Mouse (Mus musculus) heart, postnatal 25 days (tissue): ENCODE measurements around the gene Esrp2. TPM values are rescaled to one million over a fixed set of nuclear protein-coding genes. Genes with fewer than 3 reads are reported as not detected.

Experiments
- DNase-seq: peaks from one replicate; pipeline ENCODE4 v3.0.0; 2022; ENCODE audit warnings: low spot score
- intact Hi-C: fragments of 180-260 bp; cut with DNase I; formaldehyde crosslinking; loops from one replicate; pipeline ENCODE4 v1.15.1; 2025
- total RNA-seq, 2 experiments: library from RNA; stranded (reverse); gene quantifications; 2 replicates each; pipeline ENCODE4 v1.2.3; 2021

Gene Esrp2
- total RNA-seq = under 1 TPM; 0.53 to 0.60 TPM

- intact Hi-C loops = no loop called here
- DNase-seq = no peak
Measured at GRCm38 (mm10) chr8:106136156-106137130, at the start of gene Esrp2. Esrp2 (minus strand) TSS chr8:106136974.

- no peak for DNase-seq
- intact Hi-C loops = no loop called here
Measured at GRCm38 (mm10) chr8:106186394-106186793, 49.6 kb upstream of the Esrp2 start.

GRCm38 (mm10) chr8:106185628-106186270 lies 49.0 kb upstream of the Esrp2 start:
- DNase-seq = peak; percentile 61

GRCm38 (mm10) chr8:106178428-106178827 lies 41.7 kb upstream of the Esrp2 start:
- no peak for DNase-seq
- intact Hi-C loops = no loop called here

More at GRCm38 (mm10) chr8:106185628-106186270, 49.0 kb upstream of the Esrp2 start:
- intact Hi-C loops = no loop called here

- DNase-seq = no peak
- intact Hi-C loops = no loop called here
Measured at GRCm38 (mm10) chr8:106177594-106177993, 40.8 kb upstream of the Esrp2 start.

- intact Hi-C loops = no loop called here
Measured at GRCm38 (mm10) chr8:106176891-106177290, 40.1 kb upstream of the Esrp2 start.

GRCm38 (mm10) chr8:106173566-106173965 lies 36.8 kb upstream of the Esrp2 start:
- DNase-seq = no peak

More at GRCm38 (mm10) chr8:106176891-106177290, 40.1 kb upstream of the Esrp2 start:
- no peak for DNase-seq

GRCm38 (mm10) chr8:106169934-106170480 lies 33.2 kb upstream of the Esrp2 start:
- DNase-seq = no peak
- intact Hi-C loops = no loop called here

More at GRCm38 (mm10) chr8:106173566-106173965, 36.8 kb upstream of the Esrp2 start:
- intact Hi-C loops = no loop called here

GRCm38 (mm10) chr8:106169017-106169933 lies 32.5 kb upstream of the Esrp2 start:
- intact Hi-C loops = no loop called here

GRCm38 (mm10) chr8:106168356-106169016 lies 31.7 kb upstream of the Esrp2 start, which contains the start of gene Slc7a6:
Slc7a6 (plus strand) TSS chr8:106168857.
- intact Hi-C loops = no loop called here
- peak; percentile 76 for DNase-seq

More at GRCm38 (mm10) chr8:106169017-106169933, 32.5 kb upstream of the Esrp2 start:
- no peak for DNase-seq

GRCm38 (mm10) chr8:106165460-106165859 lies 28.7 kb upstream of the Esrp2 start:
- DNase-seq = peak; percentile 25
- intact Hi-C loops = no loop called here

GRCm38 (mm10) chr8:106163251-106163650 lies 26.5 kb upstream of the Esrp2 start:
- DNase-seq = no peak
- intact Hi-C loops = loop anchor here (5.0 kb wide), 1 partner anchor 34 kb away; no protein-coding TSS in a partner anchor

GRCm38 (mm10) chr8:106159876-106160275 lies 23.1 kb upstream of the Esrp2 start:
- intact Hi-C loops = loop anchor here (5.0 kb wide), 1 partner anchor 37 kb away; no protein-coding TSS in a partner anchor
- no peak for DNase-seq

GRCm38 (mm10) chr8:106158381-106158780 lies 21.6 kb upstream of the Esrp2 start:
- no peak for DNase-seq
- intact Hi-C loops = no loop called here

- intact Hi-C loops = no loop called here
- no peak for DNase-seq
Measured at GRCm38 (mm10) chr8:106157419-106157818, 20.6 kb upstream of the Esrp2 start.

GRCm38 (mm10) chr8:106152876-106153275 lies 16.1 kb upstream of the Esrp2 start:
- intact Hi-C loops = no loop called here
- no peak for DNase-seq

- intact Hi-C loops = no loop called here
- DNase-seq = no peak
Measured at GRCm38 (mm10) chr8:106151041-106151440, 14.3 kb upstream of the Esrp2 start.

GRCm38 (mm10) chr8:106150653-106151000 lies 13.9 kb upstream of the Esrp2 start:
- intact Hi-C loops = no loop called here
- no peak for DNase-seq
